Mouse (Mus musculus) B cell, adult 2 months (primary cell): ENCODE data around the gene Irgm1.
"Not testable (repeated sequence)": the region's sequence is repeated elsewhere in the genome, so short reads cannot be mapped to it uniquely, and the experiment has no call there.

Experiments
- DNase-seq, 2 experiments: peaks; one replicate each; pipeline ENCODE4 v3.0.0; 2022

Gene Irgm1

DNA sequence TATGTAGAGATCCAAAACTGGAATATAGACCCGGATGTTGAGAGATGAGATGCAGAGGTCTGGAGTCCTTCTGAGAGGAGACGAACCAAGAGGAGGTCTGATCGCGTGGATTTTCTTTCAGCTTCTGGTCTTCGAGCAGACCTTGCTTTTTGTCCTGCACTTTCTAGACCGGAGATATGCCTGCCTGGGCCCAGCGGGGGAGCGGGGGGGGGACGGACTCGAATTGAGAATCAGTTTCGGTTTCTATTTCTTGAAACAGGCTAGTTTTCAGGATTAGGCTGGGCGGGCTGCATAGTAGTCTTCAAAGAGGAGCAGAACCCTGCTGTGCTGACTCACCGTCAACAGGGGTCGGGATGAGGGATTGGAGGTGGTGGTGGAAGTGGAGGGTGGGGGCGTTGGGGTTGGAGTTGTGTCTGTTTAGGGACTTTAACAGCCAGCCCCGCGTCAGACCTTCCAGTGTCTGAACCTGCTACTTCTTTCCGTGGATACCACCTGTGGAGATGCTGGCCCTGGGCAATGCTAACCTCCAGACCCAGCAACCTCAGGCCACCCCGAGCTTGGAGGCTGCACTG, at the start of gene Irgm1:
Gene Irgm1, minus strand, starts transcription at position 483 of the 572 bp plus-strand sequence.
- peak; percentile 81 to 85 for DNase-seq

DNA sequence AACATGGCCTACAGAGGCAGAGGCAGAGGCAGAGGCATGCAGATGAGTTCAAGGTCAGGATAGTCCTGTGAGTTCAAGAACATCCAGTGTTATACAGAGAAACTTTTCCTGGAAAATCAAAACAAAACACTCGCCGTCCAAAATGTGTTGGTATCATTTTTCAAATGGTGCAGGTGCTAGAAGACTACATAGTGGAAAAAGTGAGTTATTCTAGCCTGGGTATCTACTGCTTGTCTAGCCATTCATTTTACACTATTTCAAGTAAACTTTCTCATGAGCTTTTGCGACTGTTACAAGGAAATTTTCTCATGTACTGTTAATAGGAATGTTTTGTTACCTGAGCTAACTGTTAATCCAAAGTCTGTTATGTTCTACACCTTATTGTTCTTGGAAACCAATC, 46.9 kb upstream of the Irgm1 start:
- DNase-seq, result no peak

DNA sequence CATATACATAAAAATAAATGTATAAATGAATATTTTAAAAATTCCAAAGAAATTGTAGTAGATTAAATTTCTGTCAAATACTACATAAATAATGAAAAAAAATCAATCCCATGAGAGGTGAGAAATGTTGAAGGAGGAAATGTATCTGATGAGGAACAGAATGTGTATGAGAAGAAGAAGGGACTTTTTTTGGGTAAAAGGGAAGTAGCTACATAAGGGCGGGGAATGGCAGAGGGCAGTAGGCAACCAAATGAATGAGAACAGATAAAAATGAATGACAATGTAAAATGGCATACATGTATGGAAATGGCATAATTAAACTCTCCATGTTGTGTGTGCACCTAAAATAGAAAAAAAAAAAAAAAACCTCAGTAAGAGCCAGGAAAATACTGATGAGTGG, 42.1 kb upstream of the Irgm1 start:
- no peak for DNase-seq

DNA sequence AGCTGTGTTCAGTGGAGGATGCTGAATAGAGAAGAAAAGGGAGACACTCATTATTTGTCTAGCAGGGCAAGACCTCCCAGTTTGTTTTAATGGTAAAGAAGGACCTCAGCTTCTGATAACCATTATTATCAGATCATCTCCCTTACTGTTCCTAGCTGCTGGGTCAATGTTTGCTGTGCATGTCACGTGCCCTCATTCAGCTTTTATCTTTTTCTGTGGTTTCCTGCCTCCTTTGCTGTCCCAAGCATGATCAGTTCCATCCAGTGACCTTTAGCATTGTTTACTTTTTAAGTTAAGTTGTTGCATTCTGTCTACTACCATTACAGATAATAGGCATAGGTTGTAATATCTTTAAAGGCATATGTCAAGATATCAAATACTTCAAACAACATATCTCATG, 37.0 kb upstream of the Irgm1 start:
- no peak for DNase-seq

DNA sequence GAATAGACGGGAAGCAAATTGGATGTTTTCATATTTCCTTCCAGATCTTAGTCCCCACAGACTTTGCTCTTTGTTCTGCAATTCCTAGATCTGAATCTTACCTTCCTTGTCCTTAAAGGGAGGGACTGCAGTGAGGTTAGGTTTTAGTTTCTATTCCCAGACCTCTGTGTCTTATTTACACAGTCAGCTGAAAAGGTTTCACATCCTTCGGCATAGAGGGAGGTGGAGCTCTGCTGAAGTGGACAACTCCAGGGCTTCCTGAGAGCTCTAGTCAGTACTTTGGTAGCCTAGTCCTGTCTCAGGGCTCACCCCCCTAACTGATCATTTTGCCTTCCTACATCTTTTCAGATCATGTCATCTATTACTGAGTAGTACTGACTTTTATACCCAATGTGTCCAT, 30.5 kb upstream of the Irgm1 start, which contains the start of gene Gm5431:
Gene Gm5431, minus strand, starts transcription at position 194 of the 400 bp plus-strand sequence.
- DNase-seq, result peak; percentile 48 to 55

DNA sequence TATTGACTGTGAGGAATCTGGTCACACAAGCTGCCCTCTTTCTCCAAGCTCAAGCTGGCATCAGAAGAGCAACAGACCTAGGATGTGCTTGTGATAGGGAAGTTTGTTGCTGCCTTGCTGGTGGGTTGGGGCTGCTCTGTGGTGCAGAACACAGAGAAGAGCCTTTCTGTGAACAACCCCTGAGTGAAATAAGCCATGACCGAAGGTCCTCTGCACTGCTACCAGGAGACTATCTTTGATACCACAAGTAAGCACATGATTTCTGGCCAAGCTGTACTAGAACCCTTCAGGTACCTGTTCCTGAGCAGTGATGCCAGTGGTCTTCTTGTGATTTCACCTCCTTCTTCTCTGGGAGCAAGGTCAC, 30.1 kb upstream of the Irgm1 start:
- peak; percentile 57 to 59 for DNase-seq

DNA sequence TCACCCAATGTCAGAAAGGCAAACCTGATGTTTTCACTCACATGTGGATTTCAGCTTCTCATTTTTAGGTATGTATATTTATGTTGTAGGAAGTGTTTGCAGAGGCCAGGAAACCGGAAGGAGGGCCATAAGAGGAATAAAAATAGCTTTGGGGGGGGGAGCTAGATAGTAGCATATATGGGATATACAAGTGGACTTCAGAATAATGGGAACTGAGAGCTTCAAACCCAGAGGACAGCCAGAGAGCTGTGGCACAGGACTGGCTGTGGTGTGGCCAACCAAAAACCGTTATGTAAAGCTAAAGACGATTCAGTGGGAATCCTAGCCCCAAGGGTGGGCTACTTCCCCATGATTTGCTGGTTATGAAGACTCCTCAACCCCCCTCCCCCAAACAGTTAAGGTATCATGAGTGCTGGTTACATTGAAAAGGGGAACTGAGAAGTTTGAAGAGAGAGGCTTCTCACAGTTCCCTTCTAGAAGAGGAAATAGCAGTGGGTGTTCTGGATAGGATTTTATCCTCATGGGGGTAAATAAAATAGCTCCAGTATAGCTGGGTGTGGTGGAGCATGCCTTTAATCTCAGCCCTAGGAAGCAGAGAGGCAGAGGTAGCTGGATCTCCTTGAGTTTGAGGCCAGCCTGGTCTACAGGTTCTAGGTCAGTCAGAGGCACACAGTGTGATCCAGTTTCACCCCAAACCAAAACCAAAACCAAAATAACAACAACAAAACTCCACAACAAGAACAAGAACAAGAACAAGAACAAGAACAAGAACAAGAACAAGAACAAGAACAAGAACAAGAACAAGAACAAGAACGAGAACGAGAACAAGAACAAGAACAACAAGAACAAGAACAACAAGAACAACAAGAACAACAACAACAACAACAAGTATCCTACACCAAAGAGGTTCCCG, 29.4 kb upstream of the Irgm1 start:
- DNase-seq, result peak; percentile 66 to 68

DNA sequence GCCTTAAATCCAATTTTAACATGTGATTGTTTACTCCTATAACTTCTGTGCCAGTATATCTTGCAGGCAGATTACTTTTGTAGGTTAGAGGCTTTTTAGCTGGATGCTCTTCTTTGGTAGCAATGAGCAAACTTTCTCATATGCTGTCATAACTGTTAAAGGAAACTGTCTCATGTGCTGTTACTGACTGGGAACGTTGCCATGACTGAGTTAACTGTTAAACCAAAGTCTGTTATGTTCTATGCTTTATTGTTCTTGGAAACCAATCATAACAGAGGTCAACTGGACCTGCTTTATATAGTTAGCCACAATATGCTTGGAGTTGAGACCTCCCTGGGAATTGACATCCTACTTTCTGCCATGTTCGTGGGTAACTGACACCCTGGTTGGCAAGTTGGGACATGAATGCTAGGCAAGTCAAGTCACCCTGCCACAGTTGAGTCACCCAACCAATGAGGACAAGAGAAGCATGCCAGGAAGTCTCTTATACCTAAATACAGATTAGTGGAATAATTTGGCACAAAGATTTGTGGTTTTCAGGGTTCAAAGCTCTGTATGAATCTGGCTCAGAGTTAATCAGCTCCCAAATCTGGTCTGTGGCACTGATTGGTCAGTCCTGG, 27.4 kb upstream of the Irgm1 start:
- no peak for DNase-seq

DNA sequence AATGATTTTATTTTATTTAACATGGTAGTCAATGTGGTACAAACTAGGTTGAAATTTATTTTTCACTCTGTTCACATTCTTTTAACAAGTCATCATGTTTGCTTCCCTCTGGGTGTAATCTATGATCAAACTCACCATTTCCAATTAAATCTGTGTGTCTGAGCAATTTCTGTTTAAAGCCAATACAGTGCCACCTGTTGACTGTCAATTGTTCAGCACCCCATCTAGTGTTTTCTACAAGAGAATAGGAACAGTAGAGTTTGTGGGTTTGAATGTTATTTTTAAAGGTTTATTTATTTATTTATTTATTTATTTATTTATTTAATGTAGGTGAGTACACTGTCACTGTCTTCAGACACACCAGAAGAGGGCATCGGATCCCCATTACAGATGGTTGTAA, 5.2 kb upstream of the Irgm1 start:
- no peak for DNase-seq

DNA sequence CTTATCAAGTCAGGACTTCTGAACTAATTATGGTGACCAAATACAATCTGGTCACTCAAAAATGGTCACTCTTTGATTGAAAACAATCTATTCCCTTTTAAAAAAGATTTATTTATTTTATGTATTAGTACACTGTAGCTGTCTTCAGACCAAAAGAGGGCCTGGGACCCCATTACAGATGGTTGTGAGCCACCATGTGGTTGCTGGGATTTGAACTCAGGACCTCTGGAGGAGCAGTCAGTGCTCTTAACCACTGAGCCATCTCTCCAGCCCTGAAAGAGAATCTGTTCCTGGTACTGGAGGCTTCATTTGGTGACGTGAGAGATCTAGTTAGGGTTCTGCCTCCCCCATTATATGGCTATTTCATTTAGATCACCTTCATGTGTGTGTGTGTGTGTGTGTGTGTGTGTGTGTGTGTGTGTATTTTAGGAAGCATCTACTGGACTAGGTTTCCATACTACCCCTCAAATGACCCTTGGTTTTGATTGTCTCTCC, 3.9 kb upstream of the Irgm1 start:
- DNase-seq, result not testable (repeated sequence)

DNA sequence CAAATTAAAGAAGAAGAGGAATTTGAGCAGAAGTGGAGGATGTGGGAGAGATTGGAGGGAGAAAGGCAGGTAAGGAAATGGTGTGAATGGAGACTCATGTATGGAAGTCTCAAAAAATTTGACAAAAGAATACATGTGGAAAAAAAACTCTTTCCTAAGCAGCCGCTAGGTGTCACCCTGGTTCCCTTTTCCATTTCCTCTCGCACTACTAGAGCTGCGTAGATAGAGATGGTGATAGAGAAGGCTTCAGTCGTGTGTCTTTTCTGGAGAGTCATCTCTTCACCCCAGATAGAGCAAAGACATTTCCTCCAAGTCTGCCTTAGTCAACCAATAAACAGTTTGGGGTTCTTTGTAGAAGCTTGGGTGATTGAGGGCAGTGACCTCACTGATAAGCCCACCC, 3.0 kb upstream of the Irgm1 start:
- peak; percentile 77 to 78 for DNase-seq

DNA sequence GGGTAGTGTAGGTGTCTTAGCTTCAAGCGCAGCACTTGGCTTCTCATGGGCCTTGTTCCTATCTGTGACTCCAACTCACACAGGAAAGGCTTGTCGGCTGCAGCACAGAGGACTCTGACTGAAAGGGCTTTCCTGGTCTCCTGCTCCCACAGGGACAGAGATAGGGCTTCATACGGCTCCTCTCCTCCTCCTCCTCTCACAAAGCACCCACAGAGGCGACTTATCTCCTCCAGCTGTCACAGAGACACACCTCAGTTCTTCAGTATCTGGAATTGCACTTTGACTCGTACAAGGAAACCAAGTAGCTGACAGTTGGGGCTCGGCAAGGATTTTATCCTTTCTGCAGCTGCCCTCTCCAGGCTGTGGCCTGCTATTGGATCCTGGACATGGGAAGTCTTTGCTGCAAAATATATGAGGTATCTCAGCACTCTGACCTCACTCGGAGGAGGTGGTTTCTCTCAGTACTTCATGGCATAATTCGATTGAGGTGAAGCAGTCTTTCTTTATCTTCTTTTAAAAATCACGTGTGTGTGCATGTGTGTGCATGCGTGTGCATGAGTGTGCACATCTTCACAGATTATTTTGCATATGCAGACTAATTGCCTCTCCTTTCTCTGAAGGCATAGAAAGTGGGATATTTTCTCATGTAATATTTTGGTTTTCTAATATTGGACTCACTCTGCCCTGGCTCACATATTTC, 2.3 kb upstream of the Irgm1 start:
- DNase-seq, result no peak

DNA sequence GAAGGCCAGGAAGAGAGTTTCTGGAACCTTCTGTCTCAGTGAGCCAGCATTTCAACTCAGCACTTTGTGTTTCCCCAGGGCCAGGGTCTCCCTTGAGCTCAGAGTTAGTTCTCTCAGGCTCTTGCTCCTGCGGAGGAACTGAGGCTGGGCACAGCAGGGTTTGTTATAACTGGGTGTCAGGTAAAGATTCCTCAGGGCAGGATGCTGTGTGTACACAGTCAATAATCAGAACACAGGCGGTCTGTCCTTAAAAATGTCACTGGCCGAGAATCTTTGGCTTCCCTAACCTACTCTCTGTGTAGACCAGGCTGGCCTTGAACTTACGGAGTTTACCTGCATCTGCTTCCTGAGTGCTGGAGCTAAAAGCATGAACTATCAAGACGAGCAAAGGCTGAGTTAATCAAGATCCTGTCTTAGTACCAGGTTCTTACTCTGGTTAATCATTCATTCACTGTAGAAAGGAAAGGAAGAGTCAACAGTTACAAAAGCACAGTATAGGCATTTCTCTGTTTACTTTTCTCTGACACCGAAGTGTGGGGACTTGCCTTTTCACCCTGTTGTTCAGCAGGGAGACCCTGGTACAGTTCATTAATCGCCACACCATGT, 1.3 kb upstream of the Irgm1 start:
- DNase-seq, result no peak

DNA sequence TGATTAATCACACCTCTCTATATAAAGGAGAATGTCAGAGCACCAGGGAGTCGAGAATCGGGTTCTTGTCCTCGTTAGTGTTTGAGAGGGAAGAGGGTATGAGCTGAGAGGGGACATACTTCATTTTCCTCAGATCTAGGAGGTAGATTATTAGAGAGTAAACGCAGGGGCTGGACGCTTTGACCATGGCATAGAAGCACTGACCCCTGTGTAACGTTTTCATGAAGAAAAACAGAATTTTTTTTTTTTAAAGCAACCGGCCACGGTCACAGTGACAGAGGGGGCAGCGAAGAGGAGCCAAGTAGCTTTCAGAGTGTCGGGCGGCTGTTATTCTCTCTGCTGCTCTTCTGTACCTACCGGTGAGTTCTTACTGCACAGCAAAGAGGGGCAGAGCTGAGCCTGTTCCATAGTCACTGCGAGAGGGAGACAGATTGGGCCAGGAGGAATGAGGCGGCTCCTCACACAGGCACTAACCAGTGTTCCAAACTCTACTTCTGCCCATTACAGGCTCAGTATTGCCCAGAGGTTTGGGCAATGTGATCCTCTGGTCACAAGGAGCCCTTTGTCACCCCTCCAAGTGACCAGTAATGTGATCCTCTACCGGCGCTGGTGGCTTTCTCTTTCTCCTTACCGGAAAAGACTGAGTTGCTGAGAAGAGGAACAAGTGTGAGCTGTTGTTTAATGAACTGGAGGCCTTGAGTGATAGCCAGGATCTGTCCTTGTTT, 496 bp upstream of the Irgm1 start:
- DNase-seq, result peak; percentile 45 to 47

DNA sequence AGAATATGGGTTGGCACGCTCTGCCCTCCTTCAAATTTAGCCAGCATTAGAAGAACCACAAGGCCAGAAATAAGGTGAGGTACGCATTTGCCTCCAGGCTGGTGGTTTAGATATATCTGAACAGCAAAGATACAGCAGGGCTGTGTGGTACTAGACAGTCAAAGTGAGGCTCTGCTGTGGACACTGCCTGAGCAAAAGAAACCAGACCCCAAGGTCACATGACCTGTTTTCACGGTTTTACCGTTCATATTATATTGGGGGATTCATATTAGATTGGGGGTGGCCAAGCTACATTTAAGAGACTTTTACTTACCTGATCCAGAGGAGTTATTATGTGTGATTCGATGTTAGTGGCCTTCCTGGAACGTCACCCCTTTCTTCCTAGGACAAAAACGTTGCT, 702 bp downstream of the Irgm1 start:
- DNase-seq, result no peak

DNA sequence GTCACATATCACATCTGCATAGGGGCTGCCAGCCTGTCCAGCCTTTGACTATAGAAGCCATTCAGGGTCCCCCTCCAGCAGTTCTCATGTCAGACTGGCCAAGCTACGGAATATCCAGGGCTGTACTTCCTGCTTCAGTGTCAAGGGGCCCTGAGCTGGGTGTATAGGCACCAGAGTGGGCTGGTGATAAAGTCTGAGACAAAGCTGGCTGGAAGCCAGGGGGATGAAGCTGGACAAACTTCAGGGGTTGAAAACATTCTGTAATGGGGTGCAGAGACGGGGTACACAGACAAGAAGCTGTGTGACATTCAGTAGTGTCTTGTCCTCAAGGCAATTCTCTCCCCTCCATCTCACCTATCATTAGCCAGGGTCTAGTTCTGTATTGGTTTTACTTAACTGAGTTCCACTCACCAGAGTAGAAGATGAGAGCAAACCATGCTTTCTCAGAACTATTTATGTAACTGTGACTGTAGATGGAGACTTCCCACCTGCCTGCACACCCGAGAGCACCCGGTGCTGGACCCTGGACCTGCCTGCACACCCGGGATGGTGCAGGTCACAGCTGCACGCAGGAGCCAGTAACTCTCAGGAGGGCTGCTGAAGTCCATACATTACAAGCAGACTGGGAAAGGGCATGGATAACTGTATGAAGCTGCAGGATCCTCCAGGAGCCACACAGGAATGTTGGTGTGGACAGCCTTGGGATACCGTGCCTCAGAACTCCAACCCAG, 1.9 kb downstream of the Irgm1 start:
- no peak for DNase-seq

DNA sequence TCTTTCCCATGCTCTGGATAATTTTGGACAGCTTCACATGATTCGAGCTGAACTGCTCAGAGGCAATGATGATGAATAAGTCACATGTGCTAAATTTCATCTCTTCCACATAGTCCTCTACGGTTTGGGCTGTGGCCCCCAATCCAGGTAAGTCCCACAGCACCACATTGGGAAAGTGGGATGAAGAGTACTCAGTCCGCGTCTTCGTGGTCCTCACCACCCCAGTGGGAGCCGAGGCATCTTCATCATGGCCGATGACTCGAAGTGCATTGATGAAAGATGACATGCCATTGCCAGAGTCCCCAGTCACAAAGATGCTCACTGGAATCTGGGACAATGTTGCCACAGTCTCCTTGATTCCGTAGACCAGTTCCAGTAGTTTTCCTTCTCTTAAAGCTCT, 5.0 kb downstream of the Irgm1 start:
- no peak for DNase-seq

DNA sequence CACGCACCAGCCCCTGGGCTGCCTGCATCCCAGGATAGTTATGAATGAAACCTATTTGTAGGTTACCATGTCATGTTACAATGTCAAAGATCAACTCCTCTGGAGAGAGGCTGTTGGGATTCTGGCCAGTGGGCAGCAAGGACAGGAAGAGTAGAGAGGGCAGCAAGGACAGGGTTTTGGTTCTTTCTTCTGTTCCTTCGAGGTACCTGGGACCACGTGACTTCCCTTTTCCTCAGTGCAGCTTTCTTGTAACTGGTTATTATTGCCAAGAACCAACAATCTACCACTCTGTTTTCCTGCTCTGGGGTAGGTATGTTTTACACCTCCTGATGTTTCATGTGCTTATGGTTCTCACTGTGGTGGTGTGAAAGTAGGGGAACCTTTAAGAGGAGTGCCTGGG, 7.7 kb downstream of the Irgm1 start:
- no peak for DNase-seq

DNA sequence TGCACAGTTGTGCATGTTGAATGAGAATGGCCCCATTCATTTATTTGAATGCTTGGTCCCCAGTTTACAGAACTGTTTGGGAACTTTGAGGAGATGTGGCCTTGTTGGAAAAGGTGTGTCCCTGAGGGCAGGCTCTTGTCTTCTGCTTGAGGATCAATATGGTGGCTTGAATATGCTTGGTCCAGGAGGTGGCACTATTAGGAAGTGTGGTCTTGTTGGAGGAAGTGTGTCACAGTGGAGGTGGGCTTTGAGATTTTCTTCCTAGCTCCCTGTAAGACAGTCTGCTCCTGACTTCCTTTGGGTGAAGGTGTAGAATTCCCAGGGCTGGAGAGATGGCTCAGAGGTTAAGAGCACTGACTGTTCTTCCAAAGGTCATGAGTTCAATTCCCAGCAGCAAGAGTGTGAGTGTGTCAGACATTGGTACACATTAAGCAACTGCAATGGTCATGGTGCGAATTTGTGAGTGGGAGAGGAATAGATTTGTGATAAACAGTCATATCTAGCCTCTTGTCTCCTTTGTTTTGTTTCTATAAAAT, 8.6 kb downstream of the Irgm1 start:
- no peak for DNase-seq

DNA sequence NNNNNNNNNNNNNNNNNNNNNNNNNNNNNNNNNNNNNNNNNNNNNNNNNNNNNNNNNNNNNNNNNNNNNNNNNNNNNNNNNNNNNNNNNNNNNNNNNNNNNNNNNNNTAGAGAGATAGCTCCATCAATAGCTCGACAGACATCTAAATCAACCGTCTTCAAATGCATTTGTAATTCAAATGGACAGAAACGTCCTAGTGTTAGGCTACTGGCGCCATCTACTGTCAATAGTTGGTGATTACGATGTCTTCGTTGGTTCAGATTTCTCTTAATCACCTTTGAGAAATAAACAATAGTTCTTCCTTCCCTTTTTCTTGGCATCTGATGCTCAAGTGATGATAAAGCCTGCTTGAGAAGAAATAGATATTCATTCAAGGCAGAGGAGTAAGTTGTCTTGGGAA, 12.5 kb downstream of the Irgm1 start:
- peak; percentile 72 to 80 for DNase-seq
